Mouse (Mus musculus): ENCODE measurements around the gene Dock7. TPM values are rescaled to one million over a fixed set of nuclear protein-coding genes. Genes with fewer than 3 reads are reported as not detected.

Dock7 gene
- polyA plus RNA-seq, 1 experiment from 2014 or later = 51.3 TPM

GRCm38 (mm10) chr4:99108817-99109216 is 11.9 kb downstream of the Dock7 start:
- Histone ChIP-seq H3K9me3 (replicated peaks; ENCODE audit: control insufficient read depth, low read length) (no peaks in the 10 kb centered on the region), H3K4me1 (ENCODE audit: control insufficient read depth, insufficient read depth, low read length) (peaks cover 18% of the 10 kb centered on the region), H3K27ac (ENCODE audit: low read length) (no peak overlapping the region), H3K4me2 (ENCODE audit: low read depth, low read length) (no peak overlapping the region), H3K36me3 (ENCODE audit: control insufficient read depth, insufficient read depth, low read length) (no peaks in the 10 kb centered on the region), H3K27me3 (ENCODE audit: control insufficient read depth, insufficient read depth, low read length) (no peaks in the 10 kb centered on the region), H3K9ac (ENCODE audit: low read length) (no peak overlapping the region), H3K4me3 (replicated peaks; ENCODE audit: low read length) (no peak overlapping the region)
- WGBS = 86% methylated on average over 4 of the region's 4 CpGs
- ATAC-seq (ENCODE audit: insufficient read depth, low FRiP score) = no peak

- H3K4me1 ChIP-seq (ENCODE audit: control insufficient read depth, insufficient read depth, low read length) = peaks cover 9% of the 10 kb centered on the region
- no peak overlapping the region for H3K27ac ChIP-seq (ENCODE audit: low read length)
- H3K9ac ChIP-seq (ENCODE audit: low read length) = no peak overlapping the region
- no peaks in the 10 kb centered on the region for H3K9me3 ChIP-seq (replicated peaks; ENCODE audit: control insufficient read depth, low read length)
- WGBS = 80% methylated on average over 3 of the region's 3 CpGs
- ATAC-seq (ENCODE audit: insufficient read depth, low FRiP score) = no peak
- no peaks in the 10 kb centered on the region for H3K36me3 ChIP-seq (ENCODE audit: control insufficient read depth, insufficient read depth, low read length)
- H3K27me3 ChIP-seq (ENCODE audit: control insufficient read depth, insufficient read depth, low read length) = no peaks in the 10 kb centered on the region
- no peak overlapping the region for H3K4me2 ChIP-seq (ENCODE audit: low read depth, low read length)
- no peak overlapping the region for H3K4me3 ChIP-seq (replicated peaks; ENCODE audit: low read length)
Observed at GRCm38 (mm10) chr4:99102846-99103245, 17.9 kb downstream of the Dock7 start.

GRCm38 (mm10) chr4:99100724-99101123 is 20.0 kb downstream of the Dock7 start:
- no peak overlapping the region for H3K27ac ChIP-seq (ENCODE audit: low read length)
- no peaks in the 10 kb centered on the region for H3K4me1 ChIP-seq (ENCODE audit: control insufficient read depth, insufficient read depth, low read length)
- no peak overlapping the region for H3K9ac ChIP-seq (ENCODE audit: low read length)
- no peak for ATAC-seq (ENCODE audit: insufficient read depth, low FRiP score)
- H3K36me3 ChIP-seq (ENCODE audit: control insufficient read depth, insufficient read depth, low read length) = no peaks in the 10 kb centered on the region
- no peak overlapping the region for H3K4me2 ChIP-seq (ENCODE audit: low read depth, low read length)
- no peaks in the 10 kb centered on the region for H3K9me3 ChIP-seq (replicated peaks; ENCODE audit: control insufficient read depth, low read length)
- H3K27me3 ChIP-seq (ENCODE audit: control insufficient read depth, insufficient read depth, low read length) = no peaks in the 10 kb centered on the region
- WGBS = 79% methylated on average over 7 of the region's 7 CpGs
- H3K4me3 ChIP-seq (replicated peaks; ENCODE audit: low read length) = no peak overlapping the region

- H3K4me2 ChIP-seq (ENCODE audit: low read depth, low read length) = no peak overlapping the region
- no peak overlapping the region for H3K4me3 ChIP-seq (replicated peaks; ENCODE audit: low read length)
- no peaks in the 10 kb centered on the region for H3K9me3 ChIP-seq (replicated peaks; ENCODE audit: control insufficient read depth, low read length)
- WGBS = 72% methylated on average over 3 of the region's 3 CpGs
- H3K27me3 ChIP-seq (ENCODE audit: control insufficient read depth, insufficient read depth, low read length) = no peaks in the 10 kb centered on the region
- ATAC-seq (ENCODE audit: insufficient read depth, low FRiP score) = no peak
- H3K9ac ChIP-seq (ENCODE audit: low read length) = no peak overlapping the region
- H3K27ac ChIP-seq (ENCODE audit: low read length) = no peak overlapping the region
- no peaks in the 10 kb centered on the region for H3K36me3 ChIP-seq (ENCODE audit: control insufficient read depth, insufficient read depth, low read length)
- no peaks in the 10 kb centered on the region; the same call in 1 of the 2 replicates for H3K4me1 ChIP-seq (ENCODE audit: control insufficient read depth, insufficient read depth, low read length)
Observed at GRCm38 (mm10) chr4:99091777-99092176, 28.9 kb downstream of the Dock7 start.

GRCm38 (mm10) chr4:99091151-99091701 is 29.5 kb downstream of the Dock7 start:
- no peak for ATAC-seq (ENCODE audit: insufficient read depth, low FRiP score)
- H3K9ac ChIP-seq (ENCODE audit: low read length) = no peak overlapping the region
- H3K27ac ChIP-seq (ENCODE audit: low read length) = no peak overlapping the region
- no peaks in the 10 kb centered on the region for H3K9me3 ChIP-seq (replicated peaks; ENCODE audit: control insufficient read depth, low read length)
- no peak overlapping the region for H3K4me3 ChIP-seq (replicated peaks; ENCODE audit: low read length)
- WGBS = 13% methylated on average over 3 of the region's 3 CpGs
- H3K4me1 ChIP-seq (ENCODE audit: control insufficient read depth, insufficient read depth, low read length) = no peaks in the 10 kb centered on the region; the same call in 1 of the 2 replicates
- H3K36me3 ChIP-seq (ENCODE audit: control insufficient read depth, insufficient read depth, low read length) = no peaks in the 10 kb centered on the region
- no peaks in the 10 kb centered on the region for H3K27me3 ChIP-seq (ENCODE audit: control insufficient read depth, insufficient read depth, low read length)
- no peak overlapping the region for H3K4me2 ChIP-seq (ENCODE audit: low read depth, low read length)

- Histone ChIP-seq H3K27me3 (ENCODE audit: control insufficient read depth, insufficient read depth, low read length) (no peaks in the 10 kb centered on the region), H3K27ac (ENCODE audit: low read length) (no peak overlapping the region), H3K4me2 (ENCODE audit: low read depth, low read length) (no peak overlapping the region), H3K4me3 (replicated peaks; ENCODE audit: low read length) (no peak overlapping the region), H3K9ac (ENCODE audit: low read length) (no peak overlapping the region), H3K4me1 (ENCODE audit: control insufficient read depth, insufficient read depth, low read length) (no peaks in the 10 kb centered on the region; the same call in 1 of the 2 replicates), H3K36me3 (ENCODE audit: control insufficient read depth, insufficient read depth, low read length) (no peaks in the 10 kb centered on the region), H3K9me3 (replicated peaks; ENCODE audit: control insufficient read depth, low read length) (no peaks in the 10 kb centered on the region)
- 91% methylated on average over 17 of the region's 17 CpGs for WGBS
- ATAC-seq (ENCODE audit: insufficient read depth, low FRiP score) = no peak
Observed at GRCm38 (mm10) chr4:99087760-99088485, 32.8 kb downstream of the Dock7 start.

- H3K9ac ChIP-seq (ENCODE audit: low read length) = no peak overlapping the region
- H3K4me1 ChIP-seq (ENCODE audit: control insufficient read depth, insufficient read depth, low read length) = no peaks in the 10 kb centered on the region
- ATAC-seq (ENCODE audit: insufficient read depth, low FRiP score) = no peak
- H3K27ac ChIP-seq (ENCODE audit: low read length) = no peak overlapping the region
- H3K27me3 ChIP-seq (ENCODE audit: control insufficient read depth, insufficient read depth, low read length) = no peaks in the 10 kb centered on the region
- H3K4me3 ChIP-seq (replicated peaks; ENCODE audit: low read length) = no peak overlapping the region
- H3K36me3 ChIP-seq (ENCODE audit: control insufficient read depth, insufficient read depth, low read length) = peaks cover 3% of the 10 kb centered on the region
- H3K9me3 ChIP-seq (replicated peaks; ENCODE audit: control insufficient read depth, low read length) = no peaks in the 10 kb centered on the region
- WGBS = 85% methylated on average over 3 of the region's 3 CpGs
- no peak overlapping the region for H3K4me2 ChIP-seq (ENCODE audit: low read depth, low read length)
Observed at GRCm38 (mm10) chr4:99083862-99084261, 36.9 kb downstream of the Dock7 start.

GRCm38 (mm10) chr4:99081169-99081568 is 39.5 kb downstream of the Dock7 start:
- H3K4me3 ChIP-seq (replicated peaks; ENCODE audit: low read length) = no peak overlapping the region
- H3K27me3 ChIP-seq (ENCODE audit: control insufficient read depth, insufficient read depth, low read length) = no peaks in the 10 kb centered on the region
- no peak for ATAC-seq (ENCODE audit: insufficient read depth, low FRiP score)
- H3K36me3 ChIP-seq (ENCODE audit: control insufficient read depth, insufficient read depth, low read length) = peaks cover 6% of the 10 kb centered on the region
- H3K9me3 ChIP-seq (replicated peaks; ENCODE audit: control insufficient read depth, low read length) = no peaks in the 10 kb centered on the region
- H3K9ac ChIP-seq (ENCODE audit: low read length) = no peak overlapping the region
- WGBS = 82% methylated on average over 1 of the region's 1 CpGs
- H3K4me2 ChIP-seq (ENCODE audit: low read depth, low read length) = no peak overlapping the region
- H3K4me1 ChIP-seq (ENCODE audit: control insufficient read depth, insufficient read depth, low read length) = no peaks in the 10 kb centered on the region
- H3K27ac ChIP-seq (ENCODE audit: low read length) = no peak overlapping the region

GRCm38 (mm10) chr4:99078005-99078404 is 42.7 kb downstream of the Dock7 start:
- no peak for ATAC-seq (ENCODE audit: insufficient read depth, low FRiP score)

More at GRCm38 (mm10) chr4:99078005-99078404, 42.7 kb downstream of the Dock7 start:
- Histone ChIP-seq H3K27me3 (ENCODE audit: control insufficient read depth, insufficient read depth, low read length) (no peaks in the 10 kb centered on the region), H3K36me3 (ENCODE audit: control insufficient read depth, insufficient read depth, low read length) (peaks cover 6% of the 10 kb centered on the region), H3K4me3 (replicated peaks; ENCODE audit: low read length) (no peak overlapping the region), H3K9me3 (replicated peaks; ENCODE audit: control insufficient read depth, low read length) (no peaks in the 10 kb centered on the region), H3K9ac (ENCODE audit: low read length) (no peak overlapping the region), H3K27ac (ENCODE audit: low read length) (no peak overlapping the region), H3K4me2 (ENCODE audit: low read depth, low read length) (no peak overlapping the region), H3K4me1 (ENCODE audit: control insufficient read depth, insufficient read depth, low read length) (no peaks in the 10 kb centered on the region)
- 88% methylated on average over 3 of the region's 3 CpGs for WGBS
